Mouse (Mus musculus): ENCODE data around the gene Vash1.

DNA sequence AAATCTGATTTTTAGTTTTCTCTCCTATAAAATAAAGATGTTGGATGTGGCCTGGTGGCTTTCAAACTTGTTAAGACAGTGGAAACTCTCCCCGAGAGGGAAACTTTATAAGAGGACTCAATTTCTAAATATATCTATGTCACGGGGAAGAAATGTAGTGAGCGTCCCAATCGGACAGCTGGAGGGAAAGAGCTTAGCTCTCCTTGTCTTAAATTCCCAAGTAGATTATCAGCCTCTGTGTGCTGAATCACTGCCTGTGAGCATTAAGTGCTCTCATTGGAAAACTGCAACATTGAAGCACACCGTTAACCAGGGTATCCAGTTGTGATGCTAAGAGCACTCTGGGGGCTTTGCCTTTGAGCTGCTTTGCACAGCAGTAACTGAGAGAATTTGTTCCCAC lies 30.8 kb upstream of the Vash1 start:
- TF ChIP-seq CTCF (IDR thresholded peaks at IDR 0.05; ENCODE audit: low read depth, low read length) (no peak), POLR2A (IDR thresholded peaks at IDR 0.05; ENCODE audit: borderline replicate concordance, low read depth, low read length) (no peak)

Measured in bone marrow macrophage, adult 2 months (primary cell).